Mouse (Mus musculus) ZHBTc4 (cell line): ENCODE measurements at regions not wholly inside any gene's neighbourhood (a gene's known extent, or its start where the extent isn't known, plus 50 kb on each side); places are given as distances from the start of the nearest gene placed in this dataset.

Source experiments
- DNase-seq: peaks from one replicate; pipeline ENCODE4 v3.0.0-alpha.2; 2011; ENCODE audit warnings: low read depth, low spot score

GRCm38 (mm10) chr6:111882557-111882956 is 391.0 kb upstream of the Lmcd1 start:
- no peak for DNase-seq

GRCm38 (mm10) chr6:111883946-111884345 is 389.6 kb upstream of the Lmcd1 start:
- DNase-seq, result no peak

GRCm38 (mm10) chr6:111911997-111912396 is 361.6 kb upstream of the Lmcd1 start:
- peak; percentile 3 for DNase-seq

DNA sequence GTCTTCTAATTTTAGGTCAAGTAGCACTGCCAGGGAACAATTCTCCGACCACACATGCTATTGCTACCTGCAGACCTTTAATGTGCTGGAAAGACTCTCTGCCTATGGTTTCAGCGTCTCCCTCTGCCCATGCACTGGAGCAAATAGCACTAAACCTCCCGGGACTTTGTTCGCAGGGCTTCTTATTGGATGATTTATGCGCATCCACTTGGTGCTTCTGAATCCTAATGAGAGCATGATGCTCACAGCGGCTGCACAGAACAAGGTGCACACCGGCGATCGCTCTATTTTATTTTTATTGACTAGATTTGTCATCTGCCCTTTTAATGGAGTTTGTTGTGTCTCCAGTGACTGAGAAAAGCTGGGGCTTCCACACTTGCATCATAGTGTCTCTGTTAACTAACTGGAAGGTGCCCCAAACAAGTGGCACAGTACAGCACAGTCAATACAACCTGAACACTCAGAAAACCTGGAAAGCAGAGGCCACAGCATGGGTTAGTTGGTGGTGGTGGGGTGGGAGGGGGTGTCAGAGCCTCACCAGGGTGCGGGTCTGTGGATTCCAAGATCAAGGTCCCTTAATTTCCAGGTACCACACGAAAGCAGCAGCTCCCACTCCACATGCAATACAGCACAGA is 359.7 kb upstream of the Lmcd1 start:
- DNase-seq, result no peak

DNA sequence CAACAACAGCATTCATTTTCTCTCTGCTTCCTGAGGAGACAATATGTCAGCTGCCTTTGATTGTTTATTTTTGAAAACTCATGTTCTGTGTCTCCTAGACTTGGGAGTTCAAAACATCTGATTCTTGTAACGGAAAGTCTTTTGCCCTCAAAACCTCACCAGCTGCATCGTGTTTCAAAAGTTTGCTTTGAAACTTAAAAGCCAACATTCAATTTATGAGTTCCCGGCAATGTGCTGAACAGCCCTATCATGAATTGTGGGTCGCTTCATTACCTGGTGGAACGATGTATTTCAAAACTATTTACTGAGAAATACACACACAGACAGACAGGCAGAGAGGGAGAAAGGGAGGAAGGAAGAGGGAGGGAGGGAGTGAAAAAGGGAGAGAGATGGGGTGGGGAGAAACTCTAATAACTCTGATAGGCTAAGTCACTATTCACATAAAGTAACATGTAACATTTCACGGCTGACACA is 356.3 kb upstream of the Lmcd1 start:
- no peak for DNase-seq

GRCm38 (mm10) chr6:111917868-111918597 is 355.5 kb upstream of the Lmcd1 start:
- DNase-seq, result no peak

GRCm38 (mm10) chr6:111932596-111932995 is 341.0 kb upstream of the Lmcd1 start:
- DNase-seq, result no peak

DNA sequence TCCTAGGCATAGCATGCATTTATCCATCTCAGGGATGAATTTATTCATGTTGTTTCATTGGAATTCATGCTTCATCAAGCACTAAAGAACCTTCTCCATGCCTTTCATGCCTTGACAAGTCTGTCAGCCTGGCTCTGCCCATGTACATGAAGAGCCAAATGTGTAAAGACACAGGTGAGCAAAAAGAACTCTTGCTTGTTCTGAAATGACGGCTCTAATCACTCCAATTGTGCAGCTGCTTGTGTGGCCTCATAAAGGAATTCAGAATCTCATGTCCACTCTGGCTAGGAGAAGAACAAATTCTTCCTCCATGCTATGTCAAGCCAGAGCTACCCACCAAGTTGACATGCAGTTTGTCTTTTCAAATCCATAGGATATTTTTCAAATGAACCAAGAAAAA is 319.2 kb upstream of the Lmcd1 start:
- no peak for DNase-seq

GRCm38 (mm10) chr6:111965766-111966165 is 307.8 kb upstream of the Lmcd1 start:
- DNase-seq, result no peak

DNA sequence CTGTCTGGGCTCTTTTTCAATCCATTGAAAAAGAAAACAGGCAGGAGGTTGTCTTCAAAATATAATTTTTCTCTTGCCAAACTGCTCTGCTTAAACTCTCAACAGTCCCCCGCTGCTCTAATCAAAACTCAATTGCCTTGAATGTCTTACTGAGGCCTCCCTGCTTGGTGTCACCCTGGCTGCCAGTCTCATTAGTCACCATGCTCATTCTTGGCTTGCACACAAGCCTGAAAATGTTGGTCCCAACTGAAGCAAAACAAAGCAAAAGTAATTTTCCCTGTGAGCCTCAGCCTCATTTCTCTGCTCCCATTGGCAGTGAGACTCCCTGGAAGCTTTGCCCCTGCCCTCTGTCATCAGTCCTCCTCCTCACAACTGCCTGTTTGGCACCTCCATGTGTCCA is 288.1 kb upstream of the Lmcd1 start:
- DNase-seq, result no peak

DNA sequence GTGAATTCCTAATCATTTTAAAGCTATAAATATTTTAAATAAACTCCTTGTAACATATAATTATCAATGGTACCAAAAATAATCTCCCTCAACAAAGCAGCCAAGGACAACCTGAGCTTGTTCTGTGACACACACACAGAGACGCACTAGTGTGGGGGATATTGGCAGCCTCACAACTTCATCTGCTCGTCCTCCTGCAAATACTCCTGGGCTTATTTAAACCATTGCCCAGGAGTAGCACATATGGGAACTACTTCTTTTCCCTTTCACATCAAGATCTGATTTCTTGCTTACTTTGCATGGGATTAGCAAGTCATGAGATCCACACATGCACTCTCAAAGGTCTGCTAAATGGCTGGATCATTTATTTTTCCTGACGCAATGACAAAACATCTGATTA is 277.7 kb upstream of the Lmcd1 start:
- DNase-seq, result no peak

GRCm38 (mm10) chr6:112003784-112004471 is 269.6 kb upstream of the Lmcd1 start:
- DNase-seq, result no peak

DNA sequence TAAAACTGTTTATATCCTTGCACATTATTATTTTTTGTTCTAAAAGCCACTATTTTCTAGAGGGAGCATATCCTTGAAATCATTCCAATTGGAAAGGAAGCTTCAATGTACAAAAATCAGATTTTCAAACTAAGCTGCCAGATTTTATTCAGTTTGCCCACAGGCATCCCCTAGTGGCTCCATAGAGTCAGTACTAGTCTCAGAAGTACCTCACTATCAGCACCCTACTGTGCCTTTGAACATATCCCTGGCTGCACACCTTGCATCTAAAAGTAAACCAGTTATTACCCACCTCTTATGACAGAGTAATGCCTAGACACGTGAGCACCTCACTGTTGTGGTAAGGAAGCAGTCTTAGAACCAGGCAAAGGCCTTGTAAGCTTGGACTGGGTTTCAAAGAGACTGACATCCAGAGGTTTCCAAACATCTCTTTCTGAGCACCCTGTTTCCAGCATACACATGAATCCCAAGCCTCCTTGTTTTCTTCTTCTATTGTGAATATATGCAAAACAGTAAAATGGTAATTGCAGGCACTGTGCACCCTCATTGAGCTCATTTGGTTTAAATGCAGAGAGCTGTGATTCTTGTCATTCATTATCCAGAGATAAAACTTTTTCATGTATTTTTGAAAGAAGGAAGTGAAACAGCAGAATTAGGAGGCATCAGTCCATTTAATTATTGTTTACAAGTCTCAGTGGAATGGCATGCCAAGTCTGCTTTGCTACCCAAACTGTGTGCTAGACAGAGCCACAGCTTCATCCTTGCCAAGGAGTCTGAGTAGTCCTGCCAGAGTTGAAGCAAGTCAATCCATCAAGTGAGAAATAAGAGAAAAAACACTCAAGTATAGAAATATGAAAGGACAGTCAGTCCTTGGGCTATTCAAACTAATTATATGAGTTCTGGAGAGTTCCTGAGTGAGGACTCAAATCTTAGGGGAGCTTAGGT is 247.0 kb upstream of the Lmcd1 start:
- DNase-seq, result no peak

DNA sequence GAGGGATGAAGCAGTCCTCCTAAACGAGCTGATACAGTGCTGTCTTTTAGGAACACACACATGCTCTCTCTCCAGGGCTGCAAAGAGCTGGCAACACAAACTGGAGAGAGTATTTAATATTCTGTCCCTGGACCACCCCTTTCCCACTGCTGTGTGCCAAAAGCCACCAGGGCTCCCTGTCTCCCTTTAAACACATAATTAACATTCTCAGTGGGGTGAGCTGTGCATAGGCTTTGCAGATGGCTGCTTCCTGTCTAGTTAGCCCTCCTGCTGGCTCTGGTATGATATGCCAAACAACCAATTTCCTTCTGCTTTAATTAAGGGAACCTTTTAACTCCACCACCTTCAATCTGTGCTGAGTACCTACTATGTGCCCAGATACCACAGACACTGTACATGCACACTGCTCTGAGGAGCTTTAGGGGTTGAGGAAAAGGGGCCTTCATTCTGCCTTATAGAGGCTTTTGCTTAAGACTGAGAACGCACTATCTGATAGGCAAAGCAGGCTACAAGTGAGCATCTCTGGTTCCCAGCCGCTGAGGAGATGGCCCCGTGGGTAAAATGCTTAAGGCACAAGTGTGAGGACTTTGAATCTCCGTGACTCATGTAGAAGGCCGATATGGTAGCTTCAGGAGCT is 222.9 kb upstream of the Lmcd1 start:
- DNase-seq, result peak; percentile 4

DNA sequence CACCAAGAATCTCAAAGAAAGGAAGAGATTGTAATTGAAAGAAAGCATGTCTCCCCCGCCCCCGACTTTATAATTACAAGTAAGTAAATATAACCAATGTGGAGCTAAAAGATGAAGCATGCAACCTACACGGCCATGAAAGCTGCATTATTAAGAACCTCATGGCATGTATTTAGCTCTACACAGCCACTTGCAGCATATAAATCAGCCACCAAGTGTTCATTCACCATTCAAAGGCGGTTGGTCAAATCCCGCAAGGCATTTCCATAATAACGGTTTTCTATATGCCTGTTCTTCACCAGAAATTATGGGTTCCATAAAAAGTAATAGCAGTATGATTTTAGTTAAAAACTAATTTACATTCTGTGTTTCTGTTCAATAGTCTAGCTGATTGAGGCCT is 221.4 kb upstream of the Lmcd1 start:
- DNase-seq, result no peak

- no peak for DNase-seq
Observed at GRCm38 (mm10) chr6:112057895-112058294, 215.7 kb upstream of the Lmcd1 start.

DNA sequence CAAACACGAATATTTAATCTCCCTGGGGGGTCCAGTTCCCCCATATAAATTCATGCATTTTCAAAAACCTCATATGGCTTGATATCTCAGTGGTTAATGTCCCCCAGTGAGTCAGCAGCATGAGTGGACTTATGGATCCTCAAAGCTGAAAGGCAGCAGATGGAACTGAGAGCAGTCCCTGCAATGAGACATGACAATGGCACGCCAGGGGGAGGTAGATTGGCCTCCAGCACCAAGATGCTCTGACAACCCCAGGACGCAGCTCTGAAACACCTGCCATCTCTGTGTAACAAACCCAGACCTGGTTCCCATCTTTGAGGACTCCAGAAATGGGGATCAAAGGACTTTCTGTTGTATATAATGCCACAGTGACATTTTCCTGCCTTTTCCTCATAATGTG is 210.6 kb upstream of the Lmcd1 start:
- DNase-seq, result no peak

- DNase-seq, result no peak
Observed at GRCm38 (mm10) chr6:112090597-112090996, 183.0 kb upstream of the Lmcd1 start.

DNA sequence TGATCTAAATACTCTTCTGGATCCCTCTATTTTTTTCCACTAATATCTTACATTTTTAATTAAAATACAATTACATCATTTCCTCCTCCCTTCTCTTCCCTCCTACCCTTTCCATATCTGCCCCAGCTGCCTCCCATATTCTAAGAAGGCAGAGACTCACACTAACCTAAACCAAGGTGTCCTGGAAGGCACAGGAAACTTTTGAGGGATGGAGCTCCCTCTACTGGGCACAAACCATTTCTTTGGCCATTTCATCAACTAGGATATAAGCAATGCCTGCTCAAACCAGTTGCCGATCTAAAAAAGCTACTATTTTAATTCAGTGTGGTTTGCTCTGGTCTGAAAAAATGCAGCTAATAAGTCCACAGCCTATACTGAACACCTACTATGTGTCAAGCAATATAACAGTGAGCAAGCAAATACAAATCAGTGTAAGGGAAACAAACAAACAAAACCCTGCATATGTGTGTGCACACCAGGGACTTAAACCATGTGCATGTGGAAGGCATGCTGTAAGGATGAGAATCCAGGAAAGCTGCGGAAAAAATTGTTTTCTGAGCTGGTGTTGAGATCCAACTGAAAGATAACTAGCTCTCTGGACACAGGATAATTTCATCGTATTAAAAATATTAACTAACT is 182.3 kb upstream of the Lmcd1 start:
- peak; percentile 48 for DNase-seq

DNA sequence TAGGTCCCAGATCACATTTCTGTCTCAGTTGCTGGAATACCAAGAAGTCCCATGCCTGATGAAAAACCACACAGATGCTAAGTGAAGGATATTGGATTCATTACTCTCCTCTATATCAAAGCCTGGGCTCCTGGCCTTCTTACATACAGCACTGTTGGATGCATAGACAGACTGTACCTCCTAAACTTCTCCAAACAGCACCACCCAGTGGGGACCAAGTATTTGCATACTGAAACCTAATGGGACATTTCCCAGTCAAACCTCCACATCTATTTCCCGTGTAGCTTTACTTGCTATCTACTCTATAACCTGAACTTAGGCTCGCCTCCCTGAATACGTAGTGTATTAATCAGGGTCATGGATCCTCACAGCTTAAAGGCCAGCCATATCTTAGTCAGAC is 180.3 kb upstream of the Lmcd1 start:
- no peak for DNase-seq

DNA sequence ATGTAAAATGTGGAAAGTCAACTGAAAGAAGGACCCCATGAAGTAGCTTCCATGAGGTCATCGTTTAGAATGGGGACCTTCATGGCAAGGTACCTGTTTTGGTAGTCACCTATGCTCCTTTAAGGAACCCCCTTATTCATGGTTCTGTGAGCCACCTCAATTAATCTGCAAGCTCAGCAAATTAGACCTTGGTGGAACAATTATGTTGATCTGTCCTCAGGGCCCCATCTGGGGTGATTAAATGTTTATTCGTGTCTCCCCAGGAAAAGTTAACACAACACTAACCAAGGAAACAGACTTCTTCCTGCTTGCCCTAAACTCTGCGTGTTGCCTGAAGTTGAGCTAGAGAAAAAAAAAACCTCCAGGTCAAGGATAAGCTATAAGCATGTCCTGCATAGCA is 175.9 kb upstream of the Lmcd1 start:
- DNase-seq, result no peak
